Mouse (Mus musculus): Measurements from ENCODE around the gene 1700123O20Rik.
A peak's percentile ranks its signal among the peaks of the same experiment; 100 is the strongest.

Gene 1700123O20Rik

GRCm38 (mm10) chr14:54686063-54686521 lies at the start of gene 1700123O20Rik:
Gene 1700123O20Rik (plus strand): TSS chr14:54686216.
- DNase-seq (ENCODE audit: low spot score in 2 of 2), result peak in 1 of 2 experiments; percentile 72

GRCm38 (mm10) chr14:54636954-54637353 lies 49.1 kb upstream of the 1700123O20Rik start:
- no peak for DNase-seq (ENCODE audit: low spot score in 2 of 2)

GRCm38 (mm10) chr14:54638210-54638609 lies 47.8 kb upstream of the 1700123O20Rik start:
- no peak for DNase-seq (ENCODE audit: low spot score in 2 of 2)

DNA sequence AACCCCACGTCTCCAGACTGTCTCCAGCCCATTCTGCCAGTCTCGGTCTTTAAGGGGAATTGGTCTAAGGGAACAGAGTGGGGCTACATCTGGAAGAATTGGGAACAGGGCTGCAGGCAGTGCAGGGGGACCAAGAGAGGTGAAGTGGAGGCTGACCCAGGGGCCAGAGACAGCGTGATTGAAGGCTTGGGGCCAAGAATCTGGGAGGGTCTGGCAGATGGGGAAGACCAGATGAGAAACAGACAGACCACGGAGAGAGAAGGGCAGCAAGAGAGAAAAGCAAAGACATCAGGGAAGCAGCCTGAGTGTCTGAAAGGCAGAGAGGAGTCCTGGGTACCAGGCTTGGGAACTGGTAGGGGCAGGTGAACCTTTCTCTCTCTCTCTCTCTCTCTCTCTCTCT lies 45.9 kb upstream of the 1700123O20Rik start:
- DNase-seq (ENCODE audit: low spot score in 2 of 2), result no peak

DNA sequence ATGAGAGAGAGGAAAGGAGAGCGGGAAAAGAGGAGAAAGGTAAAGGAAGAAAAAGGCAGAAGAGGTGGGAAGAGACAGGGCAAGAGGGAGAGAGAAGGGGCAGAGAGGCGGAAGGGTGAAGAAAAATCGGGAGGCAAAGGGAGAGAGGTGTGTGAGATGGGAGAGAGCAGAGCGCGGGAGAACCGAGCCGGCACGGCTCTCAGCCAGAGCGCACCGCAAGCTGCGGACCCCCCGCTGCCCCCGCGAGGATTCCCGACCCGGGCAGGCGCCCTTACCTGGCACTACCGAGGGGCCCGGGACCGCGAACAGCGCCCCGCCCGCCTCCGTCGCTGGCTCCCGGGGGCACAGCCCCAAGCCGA lies 45.1 kb upstream of the 1700123O20Rik start, which contains the start of gene Gm17606:
TSS of gene Gm17606 (plus strand) at position 7 of the 359 bp plus-strand sequence.
- no peak for DNase-seq (ENCODE audit: low spot score in 2 of 2)

GRCm38 (mm10) chr14:54641305-54641969 lies 44.6 kb upstream of the 1700123O20Rik start, which contains the start of gene Cdh24:
Gene Cdh24 (minus strand): TSS chr14:54641364.
- peak; percentile 85 to 90 for DNase-seq (ENCODE audit: low spot score in 2 of 2)

- DNase-seq (ENCODE audit: low spot score in 2 of 2), result no peak
These were observed 43.6 kb upstream of the 1700123O20Rik start for GRCm38 (mm10) chr14:54642224-54642944.

DNA sequence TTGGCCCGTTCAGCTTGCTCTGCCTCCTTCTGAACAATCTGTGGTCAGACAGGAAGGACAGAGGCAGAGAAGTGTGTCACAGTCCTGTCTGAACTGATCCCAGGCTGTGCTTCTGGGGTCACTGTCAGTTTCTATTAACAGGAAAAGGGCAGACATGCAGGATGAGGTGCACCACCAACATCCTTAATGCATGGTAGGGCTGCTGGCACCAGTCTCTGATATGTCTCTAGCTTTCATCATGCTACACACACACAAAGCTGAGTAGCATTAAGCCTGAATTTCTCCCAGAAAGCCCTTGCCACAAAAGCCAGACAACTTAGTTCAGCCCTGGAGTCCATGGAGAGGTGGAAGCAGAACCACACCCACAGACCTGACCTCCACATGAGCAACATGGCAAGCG lies 43.0 kb upstream of the 1700123O20Rik start:
- DNase-seq (ENCODE audit: low spot score in 2 of 2), result no peak

GRCm38 (mm10) chr14:54644294-54644693 lies 41.7 kb upstream of the 1700123O20Rik start:
- DNase-seq (ENCODE audit: low spot score in 2 of 2), result no peak

GRCm38 (mm10) chr14:54646455-54646854 lies 39.6 kb upstream of the 1700123O20Rik start:
- DNase-seq (ENCODE audit: low spot score in 2 of 2), result no peak

GRCm38 (mm10) chr14:54646898-54647636 lies 38.9 kb upstream of the 1700123O20Rik start:
- no peak for DNase-seq (ENCODE audit: low spot score in 2 of 2)

- DNase-seq (ENCODE audit: low spot score in 2 of 2), result no peak
These were observed 38.1 kb upstream of the 1700123O20Rik start for GRCm38 (mm10) chr14:54647900-54648299.

GRCm38 (mm10) chr14:54650621-54651454 lies 35.2 kb upstream of the 1700123O20Rik start:
- DNase-seq (ENCODE audit: low spot score in 2 of 2), result peak; percentile 66 to 86

DNA sequence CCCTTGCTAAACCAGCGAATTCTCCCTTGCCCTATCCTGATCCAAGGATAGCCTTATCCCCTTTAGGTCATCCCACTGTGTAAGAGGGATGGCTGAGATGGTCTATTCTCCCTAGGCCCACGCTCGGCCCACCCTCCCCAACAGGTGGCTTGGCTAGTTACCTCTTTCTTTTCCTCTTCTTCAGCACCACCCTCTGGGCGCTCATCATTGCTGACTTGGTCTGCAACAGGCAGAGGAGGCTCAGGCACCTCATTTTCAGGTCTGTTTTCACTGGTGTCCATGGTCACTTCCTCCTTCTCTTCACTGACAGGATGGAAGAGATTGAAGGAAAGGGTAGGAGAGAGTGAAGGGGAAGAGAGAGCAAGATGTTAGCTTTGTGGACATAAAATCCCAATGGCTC lies 34.5 kb upstream of the 1700123O20Rik start:
- DNase-seq (ENCODE audit: low spot score in 2 of 2), result no peak

- DNase-seq (ENCODE audit: low spot score in 2 of 2), result no peak
These were observed 33.2 kb upstream of the 1700123O20Rik start for GRCm38 (mm10) chr14:54652787-54653186.

DNA sequence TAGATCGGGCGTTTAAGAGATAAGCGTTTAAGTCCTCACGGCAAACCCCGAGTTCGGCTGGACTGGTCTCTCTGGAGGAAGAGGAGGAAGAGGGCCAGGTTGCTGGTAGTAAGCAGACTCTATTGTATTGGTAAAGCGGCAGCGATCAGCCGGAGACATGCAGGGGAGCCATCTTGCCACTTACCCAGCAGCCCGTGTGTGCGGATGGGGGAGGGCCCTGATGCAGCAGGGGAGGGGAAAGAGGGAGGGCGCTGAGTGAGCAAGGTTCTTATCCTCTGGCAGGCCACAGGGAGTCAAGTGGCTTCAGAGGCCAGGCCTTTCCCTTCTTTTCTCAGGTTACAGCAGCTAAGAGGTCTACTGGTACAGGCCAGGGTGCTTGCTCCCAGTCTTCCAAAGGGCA lies 32.5 kb upstream of the 1700123O20Rik start:
- DNase-seq (ENCODE audit: low spot score in 2 of 2), result peak; percentile 77 to 84

- DNase-seq (ENCODE audit: low spot score in 2 of 2), result no peak
These were observed 26.0 kb upstream of the 1700123O20Rik start for GRCm38 (mm10) chr14:54660009-54660408.

GRCm38 (mm10) chr14:54664477-54665222 lies 21.4 kb upstream of the 1700123O20Rik start:
- DNase-seq (ENCODE audit: low spot score in 2 of 2), result no peak

DNA sequence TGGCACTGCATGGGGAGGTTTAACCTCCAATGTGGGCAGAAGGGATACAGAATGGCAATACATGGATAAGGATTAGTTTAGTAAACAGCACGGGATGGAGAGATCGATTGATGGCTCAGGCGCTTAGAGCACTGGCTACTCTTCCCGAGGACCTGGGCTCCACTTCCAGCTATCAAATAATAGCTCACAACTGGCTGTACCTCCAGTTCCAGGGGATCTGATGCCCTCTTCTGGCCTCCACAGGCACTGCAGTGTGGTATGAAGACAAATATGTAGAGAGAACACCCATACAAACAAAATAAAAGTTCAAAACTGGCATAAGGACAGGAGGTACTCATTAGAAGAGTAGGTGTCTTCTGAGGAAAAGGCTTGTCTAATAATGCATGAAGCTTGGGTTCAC lies 16.6 kb upstream of the 1700123O20Rik start:
- no peak for DNase-seq (ENCODE audit: low spot score in 2 of 2)

DNA sequence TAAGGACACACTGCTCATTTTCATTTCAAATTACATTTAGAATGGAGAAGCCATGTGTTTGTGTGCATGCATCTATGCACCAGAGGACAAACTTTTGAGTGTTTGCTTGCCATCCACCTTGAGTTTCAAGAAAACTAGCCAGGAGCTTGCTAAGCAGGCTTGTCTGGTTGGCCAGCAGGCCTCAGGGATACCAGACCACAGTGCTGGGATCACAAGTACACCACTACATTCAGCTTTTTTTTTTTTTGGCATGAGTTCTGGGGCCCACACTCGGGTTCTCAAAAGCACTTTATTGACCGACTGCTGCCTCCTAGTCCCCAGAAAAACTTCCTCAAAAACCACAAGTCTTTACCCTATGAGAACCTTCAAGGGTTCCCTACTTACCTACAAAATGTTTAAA lies 11.7 kb upstream of the 1700123O20Rik start:
- DNase-seq (ENCODE audit: low spot score in 2 of 2), result no peak

DNA sequence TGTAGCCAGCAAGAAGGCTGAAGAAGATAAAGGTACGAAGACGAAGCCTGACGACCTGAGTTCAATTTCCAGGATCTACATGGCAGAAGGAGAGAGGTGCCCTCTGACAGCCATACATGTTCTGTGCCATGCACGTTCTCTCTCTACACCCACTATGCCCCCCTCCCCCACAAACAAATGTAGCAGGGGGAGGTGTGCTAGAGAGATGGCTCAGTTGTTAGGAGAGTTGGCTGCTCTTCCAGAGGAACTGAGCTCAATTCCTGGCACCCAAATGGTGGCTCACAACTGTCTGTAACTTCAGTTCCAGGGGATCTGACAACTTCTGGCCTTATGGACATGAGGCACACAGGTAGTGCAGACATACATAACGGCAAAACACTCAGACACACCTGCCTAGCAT lies 9.7 kb upstream of the 1700123O20Rik start:
- DNase-seq (ENCODE audit: low spot score in 2 of 2), result no peak
